Mouse (Mus musculus): ENCODE results near the gene Mad1l1.
"Not testable (repeated sequence)": the region's sequence is repeated elsewhere in the genome, so short reads cannot be mapped to it uniquely, and the experiment has no call there.

The Mad1l1 gene

GRCm38 (mm10) chr5:140321042-140321755 is at the start of gene Mad1l1, which contains the start of gene Nudt1:
Gene Mad1l1, minus strand, starts transcription at chr5:140321552.
Gene Nudt1, plus strand, starts transcription at chr5:140321656.
- peak; percentile 96 to 97 for DNase-seq

GRCm38 (mm10) chr5:140370446-140371254 is 49.3 kb upstream of the Mad1l1 start:
- peak; percentile 18 to 46 for DNase-seq

GRCm38 (mm10) chr5:140369466-140369865 is 48.1 kb upstream of the Mad1l1 start:
- DNase-seq: no peak

DNA sequence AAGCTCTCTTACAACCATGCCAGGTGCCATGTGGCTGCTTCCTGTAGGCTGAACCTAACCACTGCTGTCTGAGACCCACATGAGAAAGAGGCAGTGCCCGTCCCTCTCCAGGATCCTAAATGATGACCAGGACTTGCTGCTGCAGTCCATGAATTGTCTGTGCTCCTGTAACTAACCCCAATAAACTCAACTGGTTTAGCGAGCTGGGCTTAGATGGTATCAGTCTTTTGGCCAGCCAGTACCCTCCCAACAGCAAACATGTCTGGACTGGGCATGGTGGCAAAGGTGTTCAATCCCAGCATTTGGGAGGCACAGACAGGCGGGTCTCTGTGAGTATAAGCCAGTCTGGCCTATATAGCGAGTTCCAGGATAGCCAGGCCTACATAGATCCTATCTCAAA is 47.6 kb upstream of the Mad1l1 start:
- no peak for DNase-seq

- DNase-seq: not testable (repeated sequence)
Observed at GRCm38 (mm10) chr5:140368126-140368525, 46.8 kb upstream of the Mad1l1 start.

- no peak for DNase-seq
Observed at GRCm38 (mm10) chr5:140364415-140364814, 43.1 kb upstream of the Mad1l1 start.

GRCm38 (mm10) chr5:140359930-140360674 is 38.8 kb upstream of the Mad1l1 start:
- DNase-seq: no peak

DNA sequence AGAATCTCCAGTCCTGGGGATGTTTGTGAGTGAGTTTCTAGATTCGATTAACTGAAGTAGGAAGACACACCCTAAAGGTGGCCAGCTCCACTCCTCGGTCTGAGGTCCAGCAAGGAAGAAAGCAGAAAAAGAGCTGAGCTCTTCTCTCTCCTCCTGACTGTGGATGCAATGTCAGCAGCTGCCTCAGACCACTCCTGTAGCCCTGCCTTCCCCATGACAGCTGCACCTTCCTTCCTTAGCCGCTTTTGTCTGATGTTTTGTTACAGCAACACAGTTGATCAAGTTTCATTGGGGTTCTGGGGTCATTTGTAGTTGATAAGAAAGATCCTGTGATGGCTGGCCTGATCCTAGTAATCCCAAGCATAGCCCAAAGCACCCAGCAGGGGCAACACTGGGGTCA is 36.1 kb upstream of the Mad1l1 start:
- DNase-seq: no peak

- no peak for DNase-seq
Observed at GRCm38 (mm10) chr5:140355934-140356333, 34.6 kb upstream of the Mad1l1 start.

DNA sequence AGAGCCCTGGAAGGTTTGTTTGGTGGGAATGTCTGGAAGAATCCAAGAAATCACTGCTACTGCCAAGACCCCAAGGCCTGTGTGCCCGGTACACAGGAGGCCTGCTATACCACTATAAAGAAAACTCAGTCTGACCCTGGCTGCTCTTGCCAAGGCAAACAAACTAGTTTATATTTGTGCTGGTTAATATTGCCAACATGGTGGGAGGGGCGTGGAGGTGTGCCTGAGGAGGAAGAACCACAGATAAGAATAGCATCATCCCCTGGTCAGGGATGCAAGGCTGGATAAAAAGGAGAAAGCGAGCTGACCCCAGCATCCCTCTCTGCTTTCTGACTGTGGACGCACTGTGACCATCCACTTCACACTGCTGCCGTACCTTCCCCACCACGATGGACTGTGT is 31.0 kb upstream of the Mad1l1 start:
- no peak for DNase-seq

GRCm38 (mm10) chr5:140350731-140351497 is 29.6 kb upstream of the Mad1l1 start:
- no peak for DNase-seq

- no peak for DNase-seq
Observed at GRCm38 (mm10) chr5:140349882-140350281, 28.5 kb upstream of the Mad1l1 start.

DNA sequence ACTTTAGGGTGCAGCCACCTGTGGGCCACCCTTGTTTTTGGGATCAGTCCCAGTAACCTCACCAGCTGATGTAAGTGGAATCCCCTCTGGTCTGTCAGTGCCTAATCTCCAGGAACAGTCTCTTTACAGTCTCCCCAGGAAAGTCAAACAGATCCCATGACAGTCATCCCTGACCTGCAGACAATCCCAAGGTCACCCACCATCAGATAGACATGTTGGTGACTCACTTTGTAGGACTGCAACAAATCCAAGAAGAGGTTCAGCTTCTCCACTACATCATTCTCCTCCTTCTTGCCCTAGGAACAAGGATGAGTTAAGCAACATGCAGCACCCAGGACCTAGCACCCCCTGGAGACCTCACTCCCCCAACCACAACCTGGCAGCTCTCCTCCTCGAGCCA is 24.7 kb upstream of the Mad1l1 start:
- DNase-seq: no peak

GRCm38 (mm10) chr5:140345244-140345643 is 23.9 kb upstream of the Mad1l1 start:
- no peak for DNase-seq

DNA sequence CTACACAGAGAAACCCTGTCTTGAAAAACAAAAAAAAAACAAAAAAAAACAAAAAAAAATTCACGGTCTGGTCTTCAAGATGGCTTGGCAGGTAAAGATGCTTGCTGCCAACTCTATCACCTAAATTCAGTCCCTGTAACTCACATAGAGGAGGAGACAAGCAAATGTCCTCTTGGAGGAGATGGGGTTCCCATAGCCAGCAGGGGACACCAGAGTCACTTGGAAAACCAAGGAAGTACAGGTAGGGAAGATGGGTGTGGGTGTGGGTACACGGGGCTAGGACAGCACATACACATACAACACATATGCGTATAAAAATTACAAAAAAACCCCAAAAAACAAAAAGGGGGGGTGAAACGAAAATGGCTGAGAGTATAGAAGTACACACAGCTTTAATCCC is 21.5 kb upstream of the Mad1l1 start:
- no peak for DNase-seq

DNA sequence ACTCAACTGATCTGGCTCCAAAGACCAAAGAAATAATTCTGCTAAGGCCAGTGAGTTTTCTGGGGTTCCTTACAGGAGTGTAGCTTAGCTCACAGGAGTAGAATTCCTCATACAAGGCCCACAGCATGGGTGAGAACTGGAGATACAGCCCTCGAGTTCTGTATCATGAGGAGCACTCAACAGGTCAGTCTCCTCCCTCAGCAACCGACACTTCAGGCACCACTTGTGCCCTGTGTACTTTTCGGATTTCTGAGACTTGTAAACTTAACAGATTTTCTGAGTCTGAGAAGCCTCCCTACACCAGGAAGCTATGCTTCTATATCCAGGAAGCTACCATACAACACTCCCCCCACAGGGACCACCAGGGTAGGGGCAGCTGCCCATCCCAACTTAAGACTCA is 18.5 kb upstream of the Mad1l1 start:
- DNase-seq: peak; percentile 52 to 69

DNA sequence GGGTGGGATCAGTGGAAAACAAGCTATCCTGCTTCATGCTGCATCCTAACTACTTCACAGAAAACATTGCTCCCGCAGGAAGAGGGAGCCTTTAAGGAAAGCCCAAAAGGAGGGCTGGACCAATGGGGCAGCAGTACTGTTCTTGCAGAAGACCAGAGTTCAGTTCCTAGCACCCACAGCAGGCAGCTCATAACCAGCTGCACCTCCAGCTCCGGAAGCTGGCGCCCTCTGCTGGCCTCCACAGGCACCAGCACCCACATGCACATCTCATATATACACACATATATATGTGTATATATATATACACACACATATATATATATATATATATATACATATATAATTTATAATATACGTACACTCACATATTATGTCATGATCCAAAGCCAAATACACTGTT is 17.4 kb upstream of the Mad1l1 start:
- no peak for DNase-seq

DNA sequence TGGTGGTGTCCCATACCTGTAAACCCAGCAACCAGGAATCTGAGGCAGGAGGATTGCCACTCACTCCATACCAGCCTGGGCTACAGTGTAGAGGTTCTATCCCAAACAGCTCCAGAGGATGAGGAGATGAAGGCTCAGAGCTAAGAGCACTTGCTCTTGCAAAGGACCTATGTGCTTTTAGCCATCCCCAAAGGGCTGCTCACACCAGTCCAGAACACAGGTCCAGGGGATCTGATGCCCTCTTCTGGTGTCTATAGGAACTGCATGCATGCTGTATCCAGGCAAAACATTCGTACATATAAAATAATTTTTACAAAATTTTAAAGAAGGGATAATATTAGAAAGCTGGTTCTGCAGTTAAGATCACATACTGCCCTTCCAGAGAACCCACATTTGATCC is 15.3 kb upstream of the Mad1l1 start:
- DNase-seq: peak in 1 of 2 experiments; percentile 32

- no peak for DNase-seq
Observed at GRCm38 (mm10) chr5:140333631-140334030, 12.3 kb upstream of the Mad1l1 start.

GRCm38 (mm10) chr5:140332519-140332918 is 11.2 kb upstream of the Mad1l1 start:
- no peak for DNase-seq

- DNase-seq: peak; percentile 84 to 86
Observed at GRCm38 (mm10) chr5:140331615-140332512, 10.5 kb upstream of the Mad1l1 start, which contains the start of gene Mrm2. Gene Mrm2, minus strand, starts transcription at chr5:140331898.

Data from lung, adult 18-20 months (tissue).